Mouse (Mus musculus): ENCODE data around the gene Zdhhc19.
A peak's percentile ranks its signal among the peaks of the same experiment; 100 is the strongest.

Zdhhc19 gene

DNA sequence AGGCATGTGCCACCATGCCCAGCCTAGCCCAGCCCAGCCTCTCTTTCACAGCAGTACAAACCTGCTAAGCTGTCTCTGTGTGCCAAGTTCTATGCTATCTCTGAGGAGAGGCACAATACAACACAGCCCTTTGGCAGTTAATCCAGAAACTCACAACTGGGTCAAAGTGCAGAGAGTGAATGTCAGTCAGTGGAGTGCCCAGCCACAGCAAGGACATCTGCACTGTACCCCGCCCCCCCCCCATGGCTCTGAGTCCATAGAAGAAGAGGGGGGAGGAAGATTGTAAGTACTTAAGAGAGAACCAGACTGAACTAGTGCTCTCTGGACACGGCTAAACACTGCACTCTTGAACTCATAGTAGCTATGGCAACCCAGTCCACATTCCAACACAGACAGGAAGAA, 55.3 kb downstream of the Zdhhc19 start:
- no peak for DNase-seq (ENCODE audit: low spot score)

DNA sequence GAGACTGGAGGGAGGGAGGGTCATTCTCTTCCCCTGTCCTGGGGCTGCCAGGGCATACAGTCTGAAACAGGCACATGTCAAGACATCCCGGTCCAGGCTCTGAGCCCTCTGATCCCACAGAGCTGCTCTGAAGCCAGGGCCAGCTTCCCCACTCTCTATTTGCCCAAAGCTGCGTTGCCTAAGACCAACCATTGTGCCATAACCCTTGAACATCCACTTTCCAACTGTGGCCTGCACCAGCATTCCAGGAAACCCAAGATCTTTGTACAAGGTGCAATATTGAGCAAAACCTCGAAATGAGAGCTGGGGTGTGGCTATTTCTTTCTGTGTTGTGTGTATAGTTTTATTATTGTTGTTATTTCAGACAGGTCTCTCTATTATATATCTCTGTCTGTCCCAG, 59.5 kb downstream of the Zdhhc19 start:
- DNase-seq (ENCODE audit: low spot score) = no peak

DNA sequence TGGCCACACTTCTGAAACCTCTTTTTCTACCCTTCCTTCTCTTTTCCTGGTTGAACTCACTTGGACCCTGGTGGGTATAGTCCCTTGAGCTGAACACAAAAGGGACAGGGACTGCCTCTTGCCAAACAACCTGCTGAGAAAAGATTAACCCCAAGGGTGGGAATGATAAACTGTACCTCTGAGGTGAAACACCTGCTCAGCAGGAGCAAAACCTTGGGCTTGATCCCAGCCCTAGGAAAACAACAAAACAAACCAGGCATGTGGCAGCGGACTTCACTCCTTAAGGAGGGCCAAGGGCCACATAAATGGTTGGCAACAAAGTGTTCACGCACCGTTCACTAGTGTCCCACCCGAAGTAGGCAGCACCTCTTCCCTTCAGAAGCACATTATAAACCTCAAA, 63.4 kb downstream of the Zdhhc19 start:
- DNase-seq (ENCODE audit: low spot score) = no peak

DNA sequence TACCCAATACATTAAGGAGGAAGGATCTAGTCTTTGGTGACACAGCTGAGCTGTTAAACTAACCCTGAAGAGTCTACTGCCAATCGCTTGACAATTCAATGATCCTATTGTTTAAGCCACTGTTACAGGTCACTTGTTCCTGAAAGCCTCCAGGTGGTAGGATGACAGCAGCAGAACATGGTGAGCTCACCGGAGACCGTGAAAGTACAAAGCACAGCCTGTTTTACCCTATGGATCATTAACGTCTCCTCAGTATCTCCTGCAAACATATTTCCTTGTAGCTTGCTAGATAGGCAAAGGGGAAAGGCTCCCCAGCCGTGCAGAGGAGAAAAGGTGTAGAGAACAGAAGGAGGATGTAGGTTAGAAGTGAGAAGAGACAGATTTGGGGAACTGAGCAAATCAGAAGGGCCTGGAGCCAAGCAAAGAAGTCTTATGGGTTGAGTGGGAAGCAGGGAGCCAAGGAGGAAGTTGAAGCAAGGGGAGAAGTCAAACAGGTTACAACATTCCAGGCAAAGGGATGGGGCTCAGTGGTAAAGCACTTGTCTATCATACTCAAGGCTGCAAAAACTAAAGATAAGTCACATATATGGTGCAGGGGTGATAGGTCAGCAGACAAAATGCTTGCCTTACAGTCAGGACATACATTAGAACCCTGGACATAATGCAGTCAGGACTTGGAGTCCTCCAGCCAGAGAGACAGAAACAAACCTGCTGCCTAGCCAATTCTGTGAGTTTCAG, 67.2 kb downstream of the Zdhhc19 start:
- DNase-seq (ENCODE audit: low spot score) = no peak

DNA sequence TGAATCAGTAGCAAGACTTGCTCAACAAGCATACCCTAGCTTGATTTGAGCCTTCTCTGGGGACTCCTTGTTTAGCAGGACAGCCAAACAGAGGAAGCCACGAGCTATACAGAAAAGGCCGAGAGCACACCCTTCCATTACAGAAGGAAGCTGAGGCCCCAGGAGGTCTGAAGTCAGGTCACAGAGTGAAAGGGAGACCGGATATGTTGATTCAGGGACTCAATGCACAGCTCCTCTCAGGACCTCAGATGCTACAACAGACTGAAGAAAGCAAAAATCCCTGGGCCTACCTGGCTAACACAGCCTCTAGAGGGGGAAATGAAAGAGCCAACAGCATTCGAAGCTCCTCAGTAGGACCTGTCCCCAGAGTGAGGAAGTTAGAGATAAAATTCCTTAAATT, 71.2 kb downstream of the Zdhhc19 start:
- DNase-seq (ENCODE audit: low spot score) = no peak

DNA sequence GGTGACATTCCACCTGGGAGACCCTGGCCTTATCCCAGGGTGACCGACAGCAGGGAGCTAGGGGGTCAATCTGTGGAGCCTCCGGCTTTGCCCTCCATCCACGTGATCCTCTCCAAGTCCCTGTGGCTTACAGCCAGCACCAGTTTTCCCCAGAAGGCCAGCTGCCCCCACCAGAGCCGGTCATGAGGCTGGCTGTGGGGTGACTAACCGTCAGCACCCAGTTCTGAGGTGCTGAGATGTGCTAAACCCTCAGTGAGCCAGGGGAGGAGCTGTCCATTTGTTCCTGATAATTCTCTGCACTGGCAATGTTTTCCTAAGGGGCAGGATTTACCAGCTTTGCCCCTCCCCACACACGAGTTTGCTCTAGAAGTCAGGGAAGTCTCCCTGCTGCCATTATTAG, 72.3 kb downstream of the Zdhhc19 start:
- DNase-seq (ENCODE audit: low spot score) = no peak

DNA sequence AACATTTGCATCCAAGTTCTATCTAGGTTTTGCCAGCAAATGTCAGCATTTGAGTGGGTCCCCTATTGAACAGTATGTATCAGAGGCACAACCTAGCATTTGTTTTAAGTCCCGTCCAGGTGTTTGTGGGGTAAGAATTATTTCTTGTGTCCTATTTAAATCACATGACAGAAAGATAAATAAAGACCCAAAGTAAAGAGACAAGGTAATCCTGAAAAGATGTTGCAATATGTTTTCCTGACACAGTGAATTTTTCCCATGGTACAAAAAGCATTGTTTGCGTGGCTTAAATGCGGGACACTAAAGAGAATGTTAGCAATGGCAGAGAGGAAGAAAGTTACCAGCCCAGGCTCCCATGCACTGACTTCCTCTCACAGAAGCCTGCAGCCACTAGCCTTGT, 74.0 kb downstream of the Zdhhc19 start:
- DNase-seq (ENCODE audit: low spot score) = no peak

DNA sequence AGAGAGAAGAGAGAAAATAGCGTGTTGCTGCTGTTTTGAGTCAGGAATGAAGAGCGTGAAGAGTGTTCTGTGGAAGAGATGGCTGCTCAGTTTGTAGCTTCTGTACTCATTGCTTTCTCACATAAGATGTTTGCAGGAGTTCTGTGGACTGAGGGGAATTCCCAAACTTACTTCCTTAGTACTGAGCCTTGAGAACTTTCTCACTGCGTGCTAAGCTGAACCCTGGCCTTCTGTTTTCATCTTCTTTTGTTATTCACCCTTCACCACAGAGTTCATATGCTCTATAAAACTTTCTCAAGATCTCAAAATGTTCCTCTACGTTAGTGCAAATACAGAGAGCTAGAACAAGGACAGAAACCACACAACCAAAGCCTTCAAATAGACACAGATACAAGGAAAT, 76.5 kb downstream of the Zdhhc19 start:
- no peak for DNase-seq (ENCODE audit: low spot score)

DNA sequence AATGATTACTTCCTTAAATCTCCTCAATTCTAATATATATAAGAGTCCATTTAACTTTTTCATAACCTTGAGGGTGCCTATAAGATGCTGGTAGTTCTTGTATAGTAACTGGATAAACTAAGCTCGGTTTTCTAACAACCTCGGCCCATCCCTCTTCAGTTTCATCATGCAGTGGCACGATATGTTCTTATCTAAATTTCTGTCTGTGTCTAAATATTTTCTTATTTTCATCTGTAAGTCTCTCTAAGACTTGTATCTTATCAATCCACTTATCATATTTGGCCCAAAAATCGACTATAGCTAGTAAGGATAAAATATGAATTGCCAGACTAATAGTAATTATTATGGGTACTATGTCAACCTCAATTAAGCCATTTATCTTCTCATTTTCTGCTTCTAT, 90.4 kb downstream of the Zdhhc19 start:
- DNase-seq (ENCODE audit: low spot score) = no peak

DNA sequence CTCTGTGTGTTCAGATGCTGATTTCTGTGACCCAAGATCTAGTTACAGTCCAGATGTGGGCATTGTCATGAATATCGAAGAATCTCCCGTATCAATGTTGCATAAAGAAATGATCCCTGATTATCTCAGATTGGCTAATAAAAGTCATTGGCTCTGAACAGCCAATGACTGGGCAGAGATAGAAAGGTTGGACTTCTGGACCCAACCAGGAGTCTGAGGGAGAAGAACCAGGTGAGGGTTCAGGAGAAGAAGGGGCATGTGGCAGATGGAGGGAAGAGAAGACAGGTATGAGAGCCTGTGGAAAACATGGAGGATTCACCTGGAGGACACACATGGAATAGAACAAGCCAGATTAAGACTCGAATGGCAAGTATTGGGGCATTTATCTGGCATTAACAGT, 92.5 kb downstream of the Zdhhc19 start:
- no peak for DNase-seq (ENCODE audit: low spot score)

DNA sequence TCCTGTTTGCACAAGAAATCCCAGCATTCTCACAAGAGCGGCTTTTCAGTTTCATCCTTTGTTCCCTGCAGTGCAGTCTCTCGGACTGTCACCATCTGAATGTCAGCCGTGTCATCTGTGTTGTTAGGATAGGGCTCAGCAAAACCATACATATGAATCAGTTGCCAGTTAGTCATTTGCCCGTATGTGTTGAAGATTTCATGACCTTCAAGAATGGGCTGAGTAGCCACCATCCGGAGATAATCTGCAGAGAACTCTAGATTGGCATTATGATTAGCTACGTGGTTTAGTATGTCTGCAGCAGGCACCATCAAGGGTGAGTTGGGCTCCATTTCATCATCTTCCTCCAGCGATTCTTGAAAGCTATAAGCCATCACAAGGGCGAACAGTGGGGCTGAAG, 95.5 kb downstream of the Zdhhc19 start:
- no peak for DNase-seq (ENCODE audit: low spot score)

DNA sequence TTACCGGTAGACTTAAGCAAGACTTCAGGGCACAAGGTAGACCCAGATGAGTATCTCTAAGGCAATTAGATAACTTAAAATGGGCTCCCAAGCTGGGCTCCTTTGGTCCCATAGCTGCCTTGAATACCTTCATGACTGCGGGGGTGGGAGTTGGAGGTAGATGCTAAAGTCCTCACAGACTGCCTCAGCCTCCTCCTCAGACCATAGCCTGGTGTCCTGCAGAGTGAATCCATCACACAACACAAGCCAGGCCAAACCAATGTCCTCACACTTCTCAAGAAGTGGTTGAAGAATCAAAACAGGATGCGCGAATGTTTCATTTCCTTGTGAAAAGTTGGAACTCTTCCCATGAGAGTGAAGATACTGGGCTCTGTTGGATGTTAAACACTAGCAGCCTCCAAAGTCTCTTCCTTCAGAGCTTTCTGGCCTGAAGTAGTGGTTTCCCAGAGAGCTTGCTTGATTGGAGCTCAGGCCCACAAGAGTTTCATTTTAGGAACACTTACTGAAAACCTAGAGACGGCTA, 97.3 kb downstream of the Zdhhc19 start:
- DNase-seq (ENCODE audit: low spot score) = no peak

DNA sequence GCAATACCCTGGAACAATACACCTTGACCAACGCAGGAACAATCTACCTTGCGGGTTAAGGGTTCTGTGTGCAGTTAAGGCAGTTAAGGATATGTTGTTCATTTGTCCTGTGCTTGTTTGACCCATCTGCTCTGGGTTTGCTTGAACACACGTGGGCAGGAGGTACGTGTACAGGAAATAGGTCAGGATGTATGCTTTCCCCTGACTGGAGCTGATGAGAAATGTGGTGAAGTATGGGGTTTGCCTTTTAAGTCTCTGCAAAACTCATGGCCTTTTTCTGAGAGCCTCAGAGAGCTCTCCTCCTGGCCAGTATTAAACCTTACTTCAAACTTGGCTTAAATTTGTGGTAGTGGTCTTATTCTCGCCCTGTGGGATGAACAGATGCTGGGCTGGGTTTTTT, 97.9 kb downstream of the Zdhhc19 start:
- no peak for DNase-seq (ENCODE audit: low spot score)

DNA sequence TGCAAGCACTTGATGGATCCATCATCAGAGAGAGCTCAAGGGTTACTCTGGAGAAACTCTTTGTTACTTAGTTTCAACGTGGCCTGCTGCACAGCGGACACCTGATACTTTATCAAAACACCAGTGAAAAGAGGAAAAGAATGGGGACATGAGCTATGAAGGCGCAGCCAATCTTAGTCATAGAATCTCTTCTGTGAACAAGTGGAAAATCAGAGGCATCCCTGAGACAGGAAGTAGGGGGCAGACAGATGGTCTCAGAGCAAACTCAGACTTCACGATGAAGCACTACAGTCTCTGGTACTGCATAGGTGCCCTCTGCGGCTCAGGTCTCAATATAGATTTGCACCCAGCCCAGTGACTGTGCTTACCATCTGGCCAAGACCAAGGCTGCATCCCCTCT, 98.6 kb downstream of the Zdhhc19 start:
- DNase-seq (ENCODE audit: low spot score) = no peak

DNA sequence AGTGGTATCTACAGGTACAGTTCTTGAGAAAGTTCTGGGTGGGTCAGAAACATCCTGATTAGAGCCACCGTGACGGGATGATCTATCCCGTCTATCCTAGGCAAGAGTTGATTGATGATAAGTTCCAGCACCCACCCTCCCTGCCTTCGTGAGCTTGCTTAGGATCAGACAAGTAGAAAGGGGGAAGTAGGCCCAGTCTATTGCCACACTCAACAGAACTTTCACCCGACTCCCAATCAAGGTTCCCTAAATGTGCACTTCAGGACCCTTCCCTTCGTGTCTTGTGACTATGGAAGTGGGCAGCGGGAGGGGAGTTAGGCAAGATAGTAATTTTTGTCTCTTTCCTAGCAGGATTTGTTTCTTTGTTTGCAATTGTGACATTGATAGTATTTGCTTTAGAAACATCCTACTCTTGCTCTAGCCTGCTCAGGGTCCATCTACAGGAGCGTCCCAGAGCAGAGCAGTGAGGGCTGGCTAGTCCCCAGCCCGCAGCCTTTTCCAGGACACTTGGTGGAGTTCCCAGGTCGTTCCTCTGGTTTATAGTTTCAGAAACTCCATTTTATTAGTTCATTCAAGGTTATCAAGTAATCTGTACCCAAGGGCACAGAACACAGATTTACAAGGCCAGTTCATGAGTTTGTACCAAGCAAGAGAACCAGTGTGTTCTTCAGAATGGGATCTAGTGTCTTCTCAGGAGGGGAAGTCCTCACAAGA, 99.2 kb downstream of the Zdhhc19 start:
- no peak for DNase-seq (ENCODE audit: low spot score)

DNA sequence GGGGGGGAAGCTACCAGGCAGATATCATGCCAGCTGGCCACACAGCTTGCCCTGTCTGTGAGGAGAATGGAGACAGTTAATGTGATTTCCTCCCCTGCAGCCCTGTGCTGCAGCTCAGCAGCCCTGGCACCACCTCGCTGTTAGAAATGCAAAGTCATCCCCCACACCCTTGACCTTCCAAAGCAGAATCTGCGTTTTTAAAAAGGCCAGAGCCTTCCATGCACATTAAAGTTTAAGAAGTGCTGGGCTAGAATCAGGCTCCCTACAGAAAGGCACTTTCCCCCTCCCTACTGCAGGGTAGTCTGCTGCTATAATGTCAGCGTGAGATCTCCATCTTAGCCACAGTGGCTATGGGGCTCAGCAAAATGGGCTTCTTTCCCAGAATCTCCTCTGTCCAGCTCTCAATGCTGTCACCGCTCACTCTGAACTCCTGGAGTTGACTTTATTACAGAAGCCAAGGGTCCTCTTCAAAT, 101.9 kb downstream of the Zdhhc19 start:
- peak; percentile 29 for DNase-seq (ENCODE audit: low spot score)

DNA sequence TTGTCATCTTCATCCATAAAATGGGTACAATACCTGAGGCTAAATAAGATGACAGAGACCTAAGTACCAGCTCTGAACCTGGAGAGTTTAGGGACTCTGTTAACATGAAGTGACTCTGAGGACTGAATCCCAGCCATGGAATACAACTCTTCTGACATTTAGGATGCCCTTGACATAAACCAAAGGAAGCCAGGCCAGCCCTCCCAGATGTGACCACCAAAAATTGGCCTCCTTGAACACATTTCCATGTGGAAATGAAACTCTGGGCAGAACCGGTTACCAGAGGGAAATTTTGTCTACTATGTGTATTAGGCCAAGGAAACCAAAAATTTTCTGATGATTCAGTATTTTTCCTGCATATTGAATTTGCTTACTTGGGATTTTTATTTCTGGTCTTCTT, 103.1 kb downstream of the Zdhhc19 start:
- DNase-seq (ENCODE audit: low spot score) = no peak

DNA sequence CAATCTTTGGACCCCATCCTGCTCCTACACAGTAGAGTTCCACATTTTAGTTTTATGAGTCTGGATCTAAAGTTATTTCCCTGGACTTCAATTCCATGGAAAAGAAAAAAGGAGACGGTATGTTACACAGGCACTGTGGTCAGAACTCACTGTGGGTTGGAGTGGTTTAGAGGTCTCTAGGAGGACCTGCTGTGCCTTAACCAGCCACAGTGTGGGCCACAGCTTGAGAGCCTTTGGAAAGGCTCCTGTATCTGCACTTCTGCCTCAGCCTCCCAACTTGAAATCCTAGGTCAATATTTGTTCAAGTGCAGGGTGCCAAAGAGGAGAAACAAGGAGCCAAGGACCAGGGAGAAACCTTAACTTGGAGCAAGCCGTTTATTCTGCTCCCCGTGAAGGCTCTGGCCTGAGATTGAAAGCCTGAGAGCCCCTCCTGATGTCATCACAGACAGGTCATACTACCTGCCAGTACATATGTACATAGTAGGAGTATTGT, 106.2 kb downstream of the Zdhhc19 start:
- DNase-seq (ENCODE audit: low spot score) = no peak

DNA sequence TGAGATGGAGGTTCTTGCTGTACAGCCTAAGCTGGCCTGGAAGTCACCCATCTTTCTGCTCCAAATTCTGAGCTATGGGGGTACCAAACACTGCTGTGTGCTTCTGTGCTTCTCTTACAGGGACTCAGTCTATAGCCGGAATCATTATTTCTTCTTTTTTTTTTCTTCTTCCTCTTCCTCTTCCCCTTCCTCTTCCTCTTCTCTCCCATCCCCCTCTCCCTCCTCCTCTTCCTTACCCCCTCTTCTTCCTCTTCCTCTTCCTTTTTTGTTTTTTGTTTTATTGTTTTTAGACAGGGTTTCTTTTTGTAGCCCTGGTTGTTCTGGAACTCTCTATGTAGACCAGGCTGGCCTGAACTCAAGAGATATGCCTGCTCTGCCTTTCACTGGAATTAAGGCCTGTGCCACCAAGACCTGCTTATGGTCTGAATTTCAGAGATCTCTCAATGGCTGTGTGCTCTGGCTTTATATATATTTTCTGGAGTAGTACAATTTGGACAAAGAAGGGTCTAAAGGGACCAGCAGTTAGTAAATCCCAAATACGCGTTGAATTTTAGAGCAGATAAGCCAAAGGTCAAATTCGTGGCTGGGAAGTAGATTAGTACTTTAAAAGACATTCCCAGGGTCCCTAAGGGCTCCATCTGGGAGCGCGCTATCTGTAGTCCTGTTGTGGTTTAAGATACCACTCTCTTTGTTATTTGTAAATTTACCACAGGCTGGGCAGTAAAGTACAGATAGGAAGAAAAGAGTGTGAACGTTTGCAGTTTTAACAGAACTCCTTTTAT, 111.7 kb downstream of the Zdhhc19 start:
- no peak for DNase-seq (ENCODE audit: low spot score)

DNA sequence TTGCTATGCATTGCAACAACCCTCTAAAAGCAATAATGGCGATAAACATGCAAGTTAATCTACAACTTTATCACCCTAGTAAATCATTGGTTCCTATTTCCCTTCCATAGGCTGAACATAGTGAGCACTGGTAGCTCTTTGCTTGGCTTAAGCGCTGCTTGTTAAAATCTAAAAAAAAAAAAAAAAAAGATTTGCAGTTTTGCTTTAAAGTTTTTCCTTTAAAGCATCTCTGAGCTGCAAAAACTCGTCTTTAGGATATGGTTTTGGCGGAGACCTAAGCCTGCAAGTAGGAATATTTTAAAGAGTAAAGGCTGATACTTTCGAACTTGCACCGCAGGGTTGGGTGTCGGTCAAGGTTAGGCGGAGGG, 112.3 kb downstream of the Zdhhc19 start:
- DNase-seq (ENCODE audit: low spot score) = no peak

DNA sequence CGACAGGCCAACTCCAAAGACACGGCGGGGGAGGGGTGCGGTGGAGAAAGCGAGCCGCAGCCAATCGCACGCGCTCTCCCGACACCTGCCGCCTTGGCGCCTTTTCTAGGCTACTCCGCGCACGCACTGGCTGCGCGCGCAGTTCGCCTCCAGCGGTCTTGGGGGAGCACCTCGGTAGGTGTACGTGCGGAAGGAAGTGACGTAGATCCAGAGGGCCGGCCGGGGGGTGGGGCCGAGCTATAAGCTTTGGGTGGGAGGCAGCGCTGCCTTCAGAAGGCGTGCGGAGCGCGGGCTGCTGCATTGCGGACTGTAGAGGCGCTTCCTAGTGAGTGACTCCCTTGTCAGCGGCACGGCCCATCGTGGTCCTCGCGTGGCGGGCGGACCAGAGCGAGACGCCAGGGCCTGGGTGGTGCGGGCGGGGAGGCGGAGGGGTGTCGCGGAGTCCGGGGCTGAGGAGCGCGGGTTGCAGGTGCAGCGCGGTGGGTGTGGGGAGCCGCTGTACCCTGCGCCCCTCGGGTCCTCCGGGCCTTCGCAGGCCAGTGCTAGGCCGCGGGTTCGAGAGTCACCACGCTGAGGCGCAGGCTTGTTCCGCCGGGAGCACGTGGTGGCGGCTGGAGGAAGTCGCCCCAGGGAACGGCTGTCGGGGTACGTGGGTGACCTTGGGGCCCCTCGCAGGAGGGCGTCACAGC, 112.8 kb downstream of the Zdhhc19 start, which contains the start of gene Tfrc:
Gene Tfrc (plus strand): TSS at position 209 of the 689 bp plus-strand sequence.
- peak; percentile 99 for DNase-seq (ENCODE audit: low spot score)

DNA sequence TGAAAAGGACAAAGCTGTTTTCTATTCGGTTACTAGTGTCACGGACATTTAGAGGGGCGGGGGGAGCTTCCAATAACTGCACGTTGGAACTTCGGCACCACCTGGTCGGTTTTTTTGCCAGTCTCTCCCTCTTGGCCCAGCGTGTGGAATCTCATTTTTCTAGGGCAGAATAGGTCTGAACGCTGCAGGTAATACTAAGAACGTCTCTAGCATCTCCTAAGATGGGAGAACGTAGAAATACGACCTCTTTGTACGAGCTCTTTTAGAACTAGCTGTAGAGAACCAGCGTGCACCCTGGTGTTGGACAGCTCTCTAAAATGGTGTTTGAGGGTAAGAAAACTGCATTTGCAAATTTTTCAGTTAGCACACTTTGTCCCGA, 113.3 kb downstream of the Zdhhc19 start:
- DNase-seq (ENCODE audit: low spot score) = no peak

All from testis, postnatal 14 days (tissue).